Mouse (Mus musculus) mature B cell (primary cell): ENCODE measurements at regions not wholly inside any gene's neighbourhood (a gene's known extent, or its start where the extent isn't known, plus 50 kb on each side); places are given as distances from the start of the nearest gene placed in this dataset.

ENCODE experiments used
- in situ Hi-C: fragments of 300-500 bp; cut with MboI; formaldehyde crosslinking; loops from 2 replicates; pipeline ENCODE4 v1.14.3; 2019

- in situ Hi-C loops, result no loop called here
Observed at GRCm38 (mm10) chr4:9009656-9010055, 770.8 kb upstream of the Car8 start.

- in situ Hi-C loops, result no loop called here
Observed at GRCm38 (mm10) chr4:9005938-9006626, 767.2 kb upstream of the Car8 start.

- in situ Hi-C loops, result no loop called here
Observed at GRCm38 (mm10) chr4:9003891-9004290, 765.0 kb upstream of the Car8 start.

- in situ Hi-C loops, result no loop called here
Observed at GRCm38 (mm10) chr4:9002380-9002779, 763.5 kb upstream of the Car8 start.

- in situ Hi-C loops, result no loop called here
Observed at GRCm38 (mm10) chr4:8998606-8999005, 759.8 kb upstream of the Car8 start.

- in situ Hi-C loops, result no loop called here
Observed at GRCm38 (mm10) chr4:8992171-8992570, 753.3 kb upstream of the Car8 start.

- in situ Hi-C loops, result no loop called here
Observed at GRCm38 (mm10) chr4:8990551-8990950, 751.7 kb upstream of the Car8 start.

GRCm38 (mm10) chr4:8989614-8990013 is 750.8 kb upstream of the Car8 start:
- in situ Hi-C loops, result no loop called here

GRCm38 (mm10) chr4:8989110-8989509 is 750.3 kb upstream of the Car8 start:
- in situ Hi-C loops, result no loop called here

GRCm38 (mm10) chr4:8988345-8988733 is 749.5 kb upstream of the Car8 start:
- in situ Hi-C loops, result no loop called here

- in situ Hi-C loops, result no loop called here
Observed at GRCm38 (mm10) chr4:8987544-8988344, 748.9 kb upstream of the Car8 start.

- in situ Hi-C loops, result no loop called here
Observed at GRCm38 (mm10) chr4:8986394-8987091, 747.7 kb upstream of the Car8 start.

- in situ Hi-C loops, result no loop called here
Observed at GRCm38 (mm10) chr4:8984059-8984606, 745.3 kb upstream of the Car8 start.

- in situ Hi-C loops, result no loop called here
Observed at GRCm38 (mm10) chr4:8978949-8979348, 740.1 kb upstream of the Car8 start.

- in situ Hi-C loops, result no loop called here
Observed at GRCm38 (mm10) chr4:8969951-8970455, 731.2 kb upstream of the Car8 start.

- in situ Hi-C loops, result no loop called here
Observed at GRCm38 (mm10) chr4:8968741-8969140, 729.9 kb upstream of the Car8 start.

- in situ Hi-C loops, result no loop called here
Observed at GRCm38 (mm10) chr4:8967986-8968385, 729.1 kb upstream of the Car8 start.

GRCm38 (mm10) chr4:8965563-8965962 is 726.7 kb upstream of the Car8 start:
- in situ Hi-C loops, result no loop called here

GRCm38 (mm10) chr4:8962959-8963572 is 724.2 kb upstream of the Car8 start:
- in situ Hi-C loops, result no loop called here

- in situ Hi-C loops, result no loop called here
Observed at GRCm38 (mm10) chr4:8961851-8962250, 723.0 kb upstream of the Car8 start.

GRCm38 (mm10) chr4:8957771-8958170 is 718.9 kb upstream of the Car8 start:
- in situ Hi-C loops, result no loop called here

- in situ Hi-C loops, result no loop called here
Observed at GRCm38 (mm10) chr4:8957023-8957343, 718.1 kb upstream of the Car8 start.
